Mouse (Mus musculus): ENCODE results near the gene Sh3glb1.

DNA sequence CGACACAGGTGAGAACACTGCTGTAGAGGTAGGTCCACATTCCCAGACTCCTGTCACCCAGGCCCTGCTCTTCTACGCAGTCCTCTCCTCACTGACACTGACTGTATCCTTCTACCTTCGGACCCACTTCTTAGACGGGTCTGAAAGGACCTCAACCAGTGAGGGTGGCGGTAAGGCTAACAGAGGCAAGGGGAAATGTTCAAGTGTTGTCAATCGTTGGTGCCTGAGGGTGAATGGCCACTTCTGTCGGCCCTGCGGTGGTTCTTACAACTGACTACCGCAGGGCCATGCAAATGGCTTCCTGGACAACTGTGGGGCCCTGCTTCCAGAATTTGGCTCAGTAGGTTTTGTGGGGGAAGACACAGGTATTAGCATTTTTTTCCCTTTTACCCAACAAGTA lies 32.5 kb downstream of the Sh3glb1 start:
- no peak for TF ChIP-seq POLR2A (IDR thresholded peaks at IDR 0.05; ENCODE audit: low read depth, low read length)
- TF ChIP-seq CTCF (IDR thresholded peaks at IDR 0.05; ENCODE audit: extremely low read depth, insufficient read length, insufficient replicate concordance, low read depth, low read length) = no peak
